Mouse (Mus musculus) adrenal gland, postnatal 25 days (tissue): ENCODE data around the gene Teddm3. TPM values are rescaled to one million over a fixed set of nuclear protein-coding genes. Genes with fewer than 3 reads are reported as not detected.
"Not testable (repeated sequence)": the region's sequence is repeated elsewhere in the genome, so short reads cannot be mapped to it uniquely, and the experiment has no call there.

Experiments used
- DNase-seq: peaks from one replicate; pipeline ENCODE4 v3.0.0; 2021; ENCODE audit warnings: mixed read lengths
- total RNA-seq: library from RNA; stranded (reverse); gene quantifications from 2 replicates; pipeline ENCODE4 v1.2.3, GENCODE M21; 2021

Teddm3 gene
- total RNA-seq, 1 experiment from 2014 or later: not detected

DNA sequence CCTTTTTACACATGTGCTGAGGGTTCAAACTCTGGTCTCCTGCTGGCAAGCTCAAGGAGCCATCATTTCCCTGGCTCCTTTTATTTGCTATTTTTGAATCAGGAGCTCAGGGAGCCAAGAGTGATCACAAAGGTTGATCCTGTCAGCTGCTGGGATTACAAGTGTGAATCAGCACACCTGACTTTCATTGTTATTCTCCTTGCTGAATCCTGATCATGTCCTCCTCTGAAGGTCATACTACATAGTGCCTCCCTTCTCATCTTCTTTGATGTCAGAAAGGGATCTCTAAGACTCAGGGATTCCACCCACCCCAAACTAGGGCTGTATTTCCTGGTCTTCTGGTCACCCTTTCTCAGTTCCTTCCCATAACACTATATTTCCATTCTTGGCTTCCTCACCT is 3.9 kb downstream of the Teddm3 start:
- DNase-seq: no peak

DNA sequence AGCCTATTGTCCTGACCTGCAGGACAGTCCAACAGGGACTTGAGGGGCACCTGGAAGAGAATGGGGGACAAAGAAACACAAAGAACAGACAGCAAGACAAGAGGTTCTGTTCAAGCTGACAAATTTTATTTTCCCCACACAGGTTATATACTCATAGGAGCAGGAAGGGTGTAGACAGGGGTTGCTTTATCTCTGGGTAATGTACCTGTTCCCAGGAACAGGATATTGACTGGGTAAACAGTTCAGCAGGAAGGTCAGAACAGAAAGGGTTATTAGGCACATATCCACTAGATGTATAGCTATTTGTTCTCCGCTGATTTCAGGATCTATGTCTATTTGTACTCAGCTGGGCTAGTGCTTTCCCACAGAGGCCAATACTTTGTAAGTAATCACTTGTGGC is 5.3 kb downstream of the Teddm3 start:
- DNase-seq: not testable (repeated sequence)

GRCm38 (mm10) chr16:21136312-21137083 is 17.3 kb downstream of the Teddm3 start:
- DNase-seq: no peak

DNA sequence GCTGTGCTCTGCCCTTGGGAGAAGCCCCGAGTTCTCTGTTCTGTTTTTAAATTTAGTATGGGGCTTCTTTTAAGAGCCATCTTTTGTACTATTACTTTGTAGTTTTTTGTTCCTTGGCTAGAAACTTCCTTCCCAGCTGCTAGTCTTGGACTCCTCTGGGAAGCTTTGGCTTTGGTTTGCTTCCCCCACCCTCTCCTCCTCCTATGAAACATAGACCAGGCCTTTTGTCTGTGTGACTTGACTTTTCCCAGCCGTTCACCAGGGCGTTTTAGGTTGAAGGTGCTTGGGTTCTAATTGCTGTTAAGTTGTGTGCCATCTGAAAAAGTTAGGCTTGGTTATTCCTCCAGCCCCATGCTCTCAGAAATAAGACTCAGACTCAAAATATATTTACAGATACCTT is 26.1 kb downstream of the Teddm3 start:
- DNase-seq: not testable (repeated sequence)

- DNase-seq: not testable (repeated sequence)
Observed at GRCm38 (mm10) chr16:21122776-21123175, 31.0 kb downstream of the Teddm3 start.

DNA sequence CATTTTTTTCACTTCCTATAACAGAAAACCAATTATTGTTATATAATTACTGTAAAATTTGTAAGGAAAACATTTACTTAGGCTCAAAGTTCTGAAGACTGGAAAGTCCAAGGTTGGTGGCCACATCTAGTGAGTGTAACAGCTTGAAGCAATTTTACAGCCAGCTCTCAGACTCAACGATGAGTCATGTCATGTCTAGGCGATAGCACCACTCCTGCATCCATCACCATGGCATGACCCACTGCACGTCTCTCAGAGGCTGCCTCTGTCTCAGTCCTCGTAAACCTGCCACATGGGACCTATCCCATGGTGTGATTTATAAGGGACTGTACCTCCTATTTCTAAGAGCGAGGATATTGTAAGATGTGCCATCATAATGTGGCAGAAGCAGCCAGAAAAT is 37.7 kb downstream of the Teddm3 start:
- DNase-seq: no peak

DNA sequence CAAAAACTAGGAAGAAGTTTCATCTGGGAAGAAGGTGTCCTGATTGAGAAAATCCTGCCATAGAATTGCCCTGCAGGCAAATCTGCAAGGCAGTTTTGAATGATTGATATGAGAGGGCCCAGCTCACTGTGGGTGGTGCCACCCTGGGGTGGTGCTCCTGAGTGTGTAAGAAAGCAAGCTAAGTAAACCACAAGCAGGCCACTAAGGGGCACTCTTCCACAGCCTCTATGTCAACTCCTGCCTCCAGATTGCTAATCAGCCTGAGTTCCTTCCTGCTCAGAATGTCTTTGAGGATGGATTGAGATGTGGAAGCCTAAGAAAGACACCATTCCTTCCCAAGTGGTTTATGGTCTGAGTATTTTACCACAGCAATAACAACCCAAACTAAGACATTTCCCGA is 44.3 kb downstream of the Teddm3 start:
- no peak for DNase-seq

Other genes starting within 250 kb of the Teddm3 start
- gene Ephb3, start 50.8 kb upstream of the Teddm3 start, total RNA-seq: 1.9 and 2.3 TPM in 2 replicates